Mouse (Mus musculus): Measurements from ENCODE around the gene Cdc14b. TPM values are rescaled to one million over a fixed set of nuclear protein-coding genes. Genes with fewer than 3 reads are reported as not detected.
A peak's percentile ranks its signal among the peaks of the same experiment; 100 is the strongest.

The Cdc14b gene
- polyA plus RNA-seq, 1 experiment from 2014 or later: 22.5 TPM

GRCm38 (mm10) chr13:64233139-64233538 lies 42.0 kb downstream of the Cdc14b start:
- no peak overlapping the region for H3K4me2 ChIP-seq (ENCODE audit: low read depth, low read length)
- peaks cover 2% of the 10 kb centered on the region; the same call in 1 of the 2 replicates for H3K4me1 ChIP-seq (ENCODE audit: control insufficient read depth, insufficient read depth, low read length)
- H3K27ac ChIP-seq (ENCODE audit: low read length): no peak overlapping the region
- no peak overlapping the region for H3K4me3 ChIP-seq (ENCODE audit: low read length)
- no peaks in the 10 kb centered on the region for H3K9me3 ChIP-seq (ENCODE audit: control insufficient read depth, low read length)
- H3K9ac ChIP-seq (ENCODE audit: low read depth, low read length): no peak overlapping the region
- no peaks in the 10 kb centered on the region for H3K27me3 ChIP-seq (replicated peaks; ENCODE audit: control insufficient read depth, insufficient read depth, low read length)
- no peak for ATAC-seq
- H3K36me3 ChIP-seq (ENCODE audit: control insufficient read depth, insufficient read depth, low read length): no peaks in the 10 kb centered on the region
- 76% methylated on average over 4 of the region's 4 CpGs for whole genome bisulfite sequencing

- no peak overlapping the region for H3K27ac ChIP-seq (ENCODE audit: low read length)
- no peak overlapping the region for H3K4me3 ChIP-seq (ENCODE audit: low read length)
- H3K4me2 ChIP-seq (ENCODE audit: low read depth, low read length): no peak overlapping the region
- no peaks in the 10 kb centered on the region for H3K4me1 ChIP-seq (ENCODE audit: control insufficient read depth, insufficient read depth, low read length)
- ATAC-seq: no peak
- no peak overlapping the region for H3K9ac ChIP-seq (ENCODE audit: low read depth, low read length)
- H3K36me3 ChIP-seq (ENCODE audit: control insufficient read depth, insufficient read depth, low read length): no peaks in the 10 kb centered on the region
- no peaks in the 10 kb centered on the region for H3K9me3 ChIP-seq (ENCODE audit: control insufficient read depth, low read length)
- H3K27me3 ChIP-seq (replicated peaks; ENCODE audit: control insufficient read depth, insufficient read depth, low read length): no peaks in the 10 kb centered on the region
- WGBS: 83% methylated on average over 4 of the region's 4 CpGs
These were observed 48.4 kb downstream of the Cdc14b start for GRCm38 (mm10) chr13:64226725-64227124.

- H3K4me2 ChIP-seq (ENCODE audit: low read depth, low read length): no peak overlapping the region
- no peaks in the 10 kb centered on the region for H3K27me3 ChIP-seq (replicated peaks; ENCODE audit: control insufficient read depth, insufficient read depth, low read length)
- H3K27ac ChIP-seq (ENCODE audit: low read length): no peak overlapping the region
- 83% methylated on average over 3 of the region's 3 CpGs for WGBS
- no peak for ATAC-seq
- H3K4me3 ChIP-seq (ENCODE audit: low read length): no peak overlapping the region
- H3K9ac ChIP-seq (ENCODE audit: low read depth, low read length): no peak overlapping the region
- no peaks in the 10 kb centered on the region for H3K36me3 ChIP-seq (ENCODE audit: control insufficient read depth, insufficient read depth, low read length)
- H3K9me3 ChIP-seq (ENCODE audit: control insufficient read depth, low read length): no peaks in the 10 kb centered on the region
- H3K4me1 ChIP-seq (ENCODE audit: control insufficient read depth, insufficient read depth, low read length): no peaks in the 10 kb centered on the region
These were observed 49.4 kb downstream of the Cdc14b start for GRCm38 (mm10) chr13:64225738-64226137.

GRCm38 (mm10) chr13:64214891-64215290 lies 60.2 kb downstream of the Cdc14b start:
- no peak for ATAC-seq
- 94% methylated on average over 5 of the region's 5 CpGs for WGBS

GRCm38 (mm10) chr13:64211995-64212603 lies 63.0 kb downstream of the Cdc14b start:
- Histone ChIP-seq H3K4me3 (ENCODE audit: low read length) (no peak overlapping the region), H3K9me3 (ENCODE audit: control insufficient read depth, low read length) (no peaks in the 10 kb centered on the region), H3K9ac (ENCODE audit: low read depth, low read length) (no peak overlapping the region), H3K36me3 (ENCODE audit: control insufficient read depth, insufficient read depth, low read length) (peaks cover 3% of the 10 kb centered on the region; the same call in 1 of the 2 replicates), H3K27me3 (replicated peaks; ENCODE audit: control insufficient read depth, insufficient read depth, low read length) (no peaks in the 10 kb centered on the region), H3K4me1 (ENCODE audit: control insufficient read depth, insufficient read depth, low read length) (no peaks in the 10 kb centered on the region), H3K4me2 (ENCODE audit: low read depth, low read length) (no peak overlapping the region), H3K27ac (ENCODE audit: low read length) (no peak overlapping the region)
- 88% methylated on average over 5 of the region's 5 CpGs for WGBS
- ATAC-seq: no peak

More at GRCm38 (mm10) chr13:64214891-64215290, 60.2 kb downstream of the Cdc14b start:
- Histone ChIP-seq H3K4me2 (ENCODE audit: low read depth, low read length) (no peak overlapping the region), H3K4me1 (ENCODE audit: control insufficient read depth, insufficient read depth, low read length) (no peaks in the 10 kb centered on the region), H3K36me3 (ENCODE audit: control insufficient read depth, insufficient read depth, low read length) (peaks cover 3% of the 10 kb centered on the region; the same call in 1 of the 2 replicates), H3K27me3 (replicated peaks; ENCODE audit: control insufficient read depth, insufficient read depth, low read length) (no peaks in the 10 kb centered on the region), H3K4me3 (ENCODE audit: low read length) (no peak overlapping the region), H3K9me3 (ENCODE audit: control insufficient read depth, low read length) (no peaks in the 10 kb centered on the region), H3K27ac (ENCODE audit: low read length) (no peak overlapping the region), H3K9ac (ENCODE audit: low read depth, low read length) (no peak overlapping the region)

- no peak overlapping the region for H3K9ac ChIP-seq (ENCODE audit: low read depth, low read length)
- no peaks in the 10 kb centered on the region for H3K9me3 ChIP-seq (ENCODE audit: control insufficient read depth, low read length)
- no peak overlapping the region for H3K4me3 ChIP-seq (ENCODE audit: low read length)
- no peaks in the 10 kb centered on the region for H3K36me3 ChIP-seq (ENCODE audit: control insufficient read depth, insufficient read depth, low read length)
- H3K27ac ChIP-seq (ENCODE audit: low read length): no peak overlapping the region
- ATAC-seq: no peak
- no peaks in the 10 kb centered on the region for H3K4me1 ChIP-seq (ENCODE audit: control insufficient read depth, insufficient read depth, low read length)
- H3K27me3 ChIP-seq (replicated peaks; ENCODE audit: control insufficient read depth, insufficient read depth, low read length): no peaks in the 10 kb centered on the region
- H3K4me2 ChIP-seq (ENCODE audit: low read depth, low read length): no peak overlapping the region
- 84% methylated on average over 6 of the region's 6 CpGs for WGBS
These were observed 66.9 kb downstream of the Cdc14b start for GRCm38 (mm10) chr13:64208146-64208545.

- no peaks in the 10 kb centered on the region; the same call in 1 of the 2 replicates for H3K36me3 ChIP-seq (ENCODE audit: control insufficient read depth, insufficient read depth, low read length)
- H3K27ac ChIP-seq (ENCODE audit: low read length): no peak overlapping the region
- no peaks in the 10 kb centered on the region for H3K4me1 ChIP-seq (ENCODE audit: control insufficient read depth, insufficient read depth, low read length)
- no peaks in the 10 kb centered on the region for H3K27me3 ChIP-seq (replicated peaks; ENCODE audit: control insufficient read depth, insufficient read depth, low read length)
- H3K4me3 ChIP-seq (ENCODE audit: low read length): no peak overlapping the region
- ATAC-seq: peak; percentile 77
- H3K4me2 ChIP-seq (ENCODE audit: low read depth, low read length): no peak overlapping the region
- no peaks in the 10 kb centered on the region for H3K9me3 ChIP-seq (ENCODE audit: control insufficient read depth, low read length)
- whole genome bisulfite sequencing: 40% methylated on average over 2 of the region's 2 CpGs
- no peak overlapping the region for H3K9ac ChIP-seq (ENCODE audit: low read depth, low read length)
These were observed 69.9 kb downstream of the Cdc14b start for GRCm38 (mm10) chr13:64205186-64205585.

GRCm38 (mm10) chr13:64204726-64205125 lies 70.4 kb downstream of the Cdc14b start:
- H3K36me3 ChIP-seq (ENCODE audit: control insufficient read depth, insufficient read depth, low read length): no peaks in the 10 kb centered on the region; the same call in 1 of the 2 replicates
- no peaks in the 10 kb centered on the region for H3K4me1 ChIP-seq (ENCODE audit: control insufficient read depth, insufficient read depth, low read length)
- H3K9me3 ChIP-seq (ENCODE audit: control insufficient read depth, low read length): no peaks in the 10 kb centered on the region
- no peaks in the 10 kb centered on the region for H3K27me3 ChIP-seq (replicated peaks; ENCODE audit: control insufficient read depth, insufficient read depth, low read length)
- H3K4me2 ChIP-seq (ENCODE audit: low read depth, low read length): no peak overlapping the region
- no peak overlapping the region for H3K4me3 ChIP-seq (ENCODE audit: low read length)
- no peak overlapping the region for H3K27ac ChIP-seq (ENCODE audit: low read length)
- ATAC-seq: no peak
- H3K9ac ChIP-seq (ENCODE audit: low read depth, low read length): no peak overlapping the region
- WGBS: 73% methylated on average over 2 of the region's 2 CpGs

GRCm38 (mm10) chr13:64200911-64201310 lies 74.2 kb downstream of the Cdc14b start:
- ATAC-seq: no peak
- no peaks in the 10 kb centered on the region for H3K4me1 ChIP-seq (ENCODE audit: control insufficient read depth, insufficient read depth, low read length)
- no peak overlapping the region for H3K9ac ChIP-seq (ENCODE audit: low read depth, low read length)
- no peaks in the 10 kb centered on the region for H3K27me3 ChIP-seq (replicated peaks; ENCODE audit: control insufficient read depth, insufficient read depth, low read length)
- no peak overlapping the region for H3K4me2 ChIP-seq (ENCODE audit: low read depth, low read length)
- 89% methylated on average over 4 of the region's 4 CpGs for WGBS
- no peak overlapping the region for H3K4me3 ChIP-seq (ENCODE audit: low read length)
- no peaks in the 10 kb centered on the region; the same call in 1 of the 2 replicates for H3K36me3 ChIP-seq (ENCODE audit: control insufficient read depth, insufficient read depth, low read length)
- no peak overlapping the region for H3K27ac ChIP-seq (ENCODE audit: low read length)
- H3K9me3 ChIP-seq (ENCODE audit: control insufficient read depth, low read length): no peaks in the 10 kb centered on the region

GRCm38 (mm10) chr13:64198310-64198709 lies 76.8 kb downstream of the Cdc14b start:
- WGBS: 90% methylated on average over 4 of the region's 4 CpGs
- Histone ChIP-seq H3K9me3 (ENCODE audit: control insufficient read depth, low read length) (no peaks in the 10 kb centered on the region), H3K36me3 (ENCODE audit: control insufficient read depth, insufficient read depth, low read length) (no peaks in the 10 kb centered on the region; the same call in 1 of the 2 replicates), H3K4me2 (ENCODE audit: low read depth, low read length) (no peak overlapping the region), H3K4me1 (ENCODE audit: control insufficient read depth, insufficient read depth, low read length) (no peaks in the 10 kb centered on the region), H3K27me3 (replicated peaks; ENCODE audit: control insufficient read depth, insufficient read depth, low read length) (no peaks in the 10 kb centered on the region), H3K4me3 (ENCODE audit: low read length) (no peak overlapping the region), H3K27ac (ENCODE audit: low read length) (no peak overlapping the region), H3K9ac (ENCODE audit: low read depth, low read length) (no peak overlapping the region)
- ATAC-seq: no peak

Data from intestine, embryonic 16.5 days (tissue).